Mouse (Mus musculus): ENCODE data around the gene Rora.

DNA sequence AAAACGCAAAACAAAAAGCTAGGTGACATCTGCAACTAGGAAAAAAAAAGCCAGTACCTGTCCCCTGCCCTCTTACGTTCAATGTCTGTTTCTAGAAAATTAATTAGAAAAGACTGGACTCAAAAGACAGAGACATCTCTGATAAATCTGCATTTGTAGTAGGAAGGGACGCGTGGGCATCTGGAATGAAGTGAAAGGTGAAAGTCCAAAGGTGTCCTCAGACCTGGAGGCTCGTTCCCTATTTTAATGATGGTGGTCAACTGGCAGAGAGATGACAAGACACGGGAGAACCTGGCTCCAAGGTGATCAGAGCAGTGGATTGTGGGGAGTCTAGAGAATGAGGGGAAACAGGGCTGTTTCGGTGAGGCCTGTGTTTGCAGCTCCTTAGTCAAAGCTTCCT, 674.0 kb downstream of the Rora start:
- TF ChIP-seq EP300 (optimal IDR thresholded peaks at IDR 0.05): no peak
- TF ChIP-seq CTCF (IDR thresholded peaks at IDR 0.05; ENCODE audit: low read depth): no peak

Data from stomach, postnatal 0 days (tissue).